Mouse (Mus musculus) liver, embryonic 14.5 days (tissue): ENCODE results near the gene Arid2.

ENCODE experiments used
- CTCF ChIP-seq: IDR thresholded peaks from 2 replicates; pipeline ENCODE4 v1.5.1; 2016; ENCODE audit warnings: antibody characterized with exemption, low read depth, control low read depth
- EP300 ChIP-seq: IDR thresholded peaks from 2 replicates; pipeline ENCODE4 v1.6.1; 2016; ENCODE audit warnings: antibody characterized with exemption, low read depth

- TF ChIP-seq CTCF, result no peak
- no peak for TF ChIP-seq EP300
These were observed 46.0 kb downstream of the Arid2 start for GRCm38 (mm10) chr15:96333350-96333749.
